Mouse (Mus musculus) cortical plate, adult 2 months (tissue): ENCODE results near the gene Usp54. TPM values are rescaled to one million over a fixed set of nuclear protein-coding genes. Genes with fewer than 3 reads are reported as not detected.
"Not testable (repeated sequence)": the region's sequence is repeated elsewhere in the genome, so short reads cannot be mapped to it uniquely, and the experiment has no call there.

ENCODE experiments used
- H3K27ac ChIP-seq: fragments of 200-500 bp; 2 replicates; pipeline ENCODE4 v1.5.1; 2012; ENCODE audit warnings: low read length, control low read depth, inconsistent platforms; ENCODE audit not compliant: insufficient read depth
- H3K4me1 ChIP-seq: fragments of 200-500 bp; 2 replicates; pipeline ENCODE4 v1.6.1; 2011; ENCODE audit warnings: low read length; ENCODE audit not compliant: control insufficient read depth, insufficient read depth
- H3K4me3 ChIP-seq: fragments of 200-500 bp; 2 replicates; pipeline ENCODE4 v1.5.1; 2011; ENCODE audit warnings: mild to moderate bottlenecking, low read length, control low read depth; ENCODE audit not compliant: insufficient read depth
- CTCF ChIP-seq: fragments of 200-500 bp; IDR thresholded peaks from 2 replicates; pipeline ENCODE4 v1.5.1; 2011; ENCODE audit warnings: mild to moderate bottlenecking, control low read depth, low read length; ENCODE audit not compliant: insufficient read depth; ENCODE audit errors: extremely low read depth
- POLR2A ChIP-seq: fragments of 200-500 bp; IDR thresholded peaks from 2 replicates; pipeline ENCODE4 v1.6.1; 2011; ENCODE audit warnings: mild to moderate bottlenecking, low read length, control low read depth; ENCODE audit not compliant: insufficient read depth; ENCODE audit errors: extremely low read depth
- polyA plus RNA-seq: library from polyadenylated mRNA; depleted of rRNA; stranded (reverse); fragments of >200 nt; gene quantifications from 2 replicates; pipeline ENCODE4 v1.2.3, GENCODE M21; 2012

Usp54 gene
- polyA plus RNA-seq, 1 experiment, result 47.8 TPM

DNA sequence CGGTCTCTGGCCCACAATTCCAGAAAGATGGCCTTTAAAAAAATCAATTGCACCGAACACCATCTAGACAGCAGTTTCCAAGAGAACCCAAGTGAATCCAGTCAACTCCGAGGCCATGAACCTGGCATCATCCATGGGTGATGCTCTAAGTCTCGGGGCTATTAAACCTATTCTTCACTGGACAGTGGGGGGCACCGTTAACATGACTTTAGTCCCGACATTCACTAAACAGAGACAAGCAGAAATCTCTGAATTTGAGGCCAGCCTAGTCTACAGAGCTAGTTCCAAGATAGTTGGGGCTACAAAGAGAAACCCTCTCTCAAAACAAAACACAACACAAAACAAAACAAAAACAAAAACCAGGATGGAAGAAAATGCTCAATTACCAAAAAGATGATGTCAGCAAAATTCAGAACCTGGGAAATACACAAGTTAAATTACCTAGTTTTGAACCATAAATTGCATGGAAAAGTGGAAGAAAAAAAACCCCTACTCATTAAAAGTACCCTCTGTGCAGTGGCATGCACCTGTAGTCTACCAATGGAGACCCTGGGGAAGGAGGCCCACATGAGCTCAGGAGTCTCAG, 61.9 kb downstream of the Usp54 start:
- H3K27ac ChIP-seq, result no peak overlapping the region
- TF ChIP-seq CTCF (no peak), POLR2A (no peak)

DNA sequence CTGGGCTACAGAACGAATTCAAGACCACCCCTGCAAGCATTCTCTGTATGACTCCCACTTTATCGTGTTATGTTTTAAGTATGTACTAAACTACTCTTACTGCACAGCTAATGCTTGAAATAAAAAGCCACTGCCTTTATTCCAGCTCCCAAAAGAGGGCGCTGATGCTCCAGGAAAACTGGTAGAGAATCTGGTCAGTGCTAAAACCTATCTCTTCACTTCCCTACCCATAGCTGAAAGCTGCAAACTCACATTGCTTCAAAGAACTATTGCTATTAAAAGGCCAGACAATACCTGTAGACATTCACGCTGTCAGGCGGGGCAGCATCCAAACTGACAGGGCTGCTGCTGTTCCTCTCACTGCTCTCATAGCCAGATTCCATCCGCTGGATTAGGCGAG, 64.7 kb downstream of the Usp54 start:
- TF ChIP-seq POLR2A (no peak), CTCF (peak; percentile 84)
- no peak overlapping the region for H3K4me3 ChIP-seq
- H3K4me1 ChIP-seq, result no peaks in the 10 kb centered on the region
- H3K27ac ChIP-seq, result no peak overlapping the region

More for the DNA sequence above, 61.9 kb downstream of the Usp54 start:
- Histone ChIP-seq H3K4me1 (no peaks in the 10 kb centered on the region), H3K4me3 (no peak overlapping the region)

DNA sequence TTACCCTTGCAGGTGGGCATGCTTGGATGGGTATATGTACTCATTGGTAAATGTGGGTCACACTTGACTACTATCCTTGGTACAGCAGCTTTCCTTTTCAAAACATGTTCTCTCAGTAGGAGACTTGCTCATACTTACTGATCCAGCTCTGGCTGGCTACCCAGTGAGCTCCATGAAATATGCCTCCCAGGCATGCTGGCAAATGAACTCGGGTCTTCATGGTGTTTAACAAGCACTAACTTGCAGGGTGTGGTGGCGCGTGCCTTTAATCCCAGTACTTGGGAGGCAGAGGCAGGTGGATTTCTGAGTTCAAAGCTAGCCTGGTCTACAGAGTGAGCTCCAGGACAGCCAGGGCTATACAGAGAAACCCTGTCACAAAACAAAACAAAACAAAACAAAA, 67.7 kb downstream of the Usp54 start:
- H3K27ac ChIP-seq, H3K4me1 ChIP-seq, H3K4me3 ChIP-seq: not testable (repeated sequence)

DNA sequence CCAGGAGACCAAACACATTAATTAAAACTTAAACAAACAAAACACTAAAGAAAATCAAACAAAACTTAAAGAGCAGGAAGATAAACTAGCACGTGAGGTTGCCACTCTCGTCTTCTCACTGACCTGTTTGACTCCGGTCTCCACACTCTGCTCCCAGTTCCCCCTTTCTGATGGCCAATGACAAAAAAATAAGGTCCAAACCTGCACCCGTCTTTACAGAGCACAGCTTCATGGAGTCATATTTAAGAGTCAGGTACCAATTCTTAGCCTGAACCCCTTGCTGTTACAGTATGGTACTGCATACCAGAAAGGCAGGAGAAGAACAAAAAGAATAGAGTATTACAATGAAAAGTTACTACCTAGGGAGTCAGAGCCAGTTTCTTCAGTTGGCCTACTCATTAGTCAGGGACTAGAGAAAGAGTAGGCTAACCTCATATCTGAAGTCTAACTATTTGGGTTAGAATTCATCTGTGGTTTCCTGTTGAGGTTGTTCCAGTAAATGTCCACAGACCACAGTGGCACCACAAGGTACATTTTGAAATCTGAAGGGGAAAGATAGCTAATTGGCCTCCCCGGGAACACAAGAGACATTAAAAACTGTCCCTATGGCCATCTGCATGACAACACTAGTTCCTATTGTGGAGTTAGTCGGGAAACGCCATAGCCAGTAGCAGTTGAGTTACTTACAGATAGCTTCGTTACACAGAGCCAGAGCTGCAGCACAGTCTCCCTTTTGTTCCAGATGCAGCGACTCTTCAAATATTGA, 75.4 kb downstream of the Usp54 start:
- H3K4me1 ChIP-seq, result no peaks in the 10 kb centered on the region
- TF ChIP-seq POLR2A, result no peak
- no peak for TF ChIP-seq CTCF
- no peak overlapping the region for H3K27ac ChIP-seq
- no peak overlapping the region for H3K4me3 ChIP-seq

DNA sequence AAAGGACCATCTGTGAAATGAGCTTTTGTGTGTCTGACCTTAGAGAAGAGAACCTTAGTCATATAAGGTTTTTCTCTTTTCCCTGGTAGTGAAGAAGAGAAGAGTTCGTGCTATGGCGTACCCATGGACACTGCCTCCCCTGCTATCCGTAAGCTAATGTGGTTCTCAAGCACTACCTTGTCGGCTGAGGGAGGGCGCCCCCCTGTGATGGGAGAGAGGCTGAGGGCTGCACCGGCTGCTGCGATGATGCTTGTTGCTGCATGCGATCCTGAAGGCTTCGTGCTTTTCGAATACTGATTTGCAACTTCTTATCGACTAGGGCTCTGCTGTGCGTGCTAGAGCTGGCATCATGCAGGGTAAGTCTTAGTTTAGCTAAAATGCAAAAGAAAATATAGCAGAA, 76.2 kb downstream of the Usp54 start:
- TF ChIP-seq CTCF (0 out of 2 replicates have a peak, but pooled peaks have one; percentile 11), POLR2A (no peak)
- no peak overlapping the region for H3K4me3 ChIP-seq
- no peak overlapping the region for H3K27ac ChIP-seq
- no peaks in the 10 kb centered on the region for H3K4me1 ChIP-seq

DNA sequence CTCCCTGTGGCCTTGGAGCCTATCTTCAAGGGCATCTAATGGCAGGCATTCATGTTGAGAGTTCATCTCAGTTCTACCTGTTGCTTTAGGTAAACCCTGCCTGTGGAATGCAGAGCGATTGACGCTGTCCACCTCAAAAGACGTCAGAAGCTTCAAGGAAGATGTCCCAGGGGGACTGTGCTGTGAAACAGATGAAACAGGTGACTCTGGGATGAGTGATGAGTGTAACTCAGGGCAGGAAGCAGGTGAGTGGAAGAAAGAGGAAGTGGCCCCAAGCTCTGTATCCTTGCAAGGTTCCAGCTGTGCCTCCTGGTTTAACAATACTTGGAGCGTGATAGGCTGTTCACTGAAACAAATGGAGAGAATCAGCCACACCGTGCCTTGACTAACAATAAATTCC, 79.0 kb downstream of the Usp54 start:
- H3K27ac ChIP-seq, result no peak overlapping the region
- no peaks in the 10 kb centered on the region for H3K4me1 ChIP-seq
- no peak overlapping the region for H3K4me3 ChIP-seq
- no peak for TF ChIP-seq CTCF
- TF ChIP-seq POLR2A, result no peak

DNA sequence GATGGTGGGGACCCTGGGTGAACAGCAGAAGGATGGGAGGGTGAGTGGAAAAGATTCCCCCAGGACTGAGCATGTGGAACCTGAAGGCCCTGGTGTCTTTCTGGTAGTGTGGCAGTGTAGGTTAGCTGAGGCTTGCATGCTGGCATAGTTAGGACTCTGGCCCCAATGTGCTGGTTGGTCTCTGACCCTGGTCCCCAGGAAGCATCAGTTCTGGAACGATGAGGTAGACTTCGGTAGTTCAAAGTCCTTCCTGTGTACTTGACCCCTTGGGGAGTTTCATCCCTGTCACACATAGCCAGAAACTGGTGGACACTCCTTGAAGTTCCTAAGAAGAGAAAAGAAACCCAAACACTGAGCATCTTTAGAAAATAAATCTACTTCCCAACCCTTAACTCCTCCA, 90.7 kb downstream of the Usp54 start:
- TF ChIP-seq POLR2A (no peak), CTCF (no peak)
- H3K27ac ChIP-seq, result no peak overlapping the region
- H3K4me1 ChIP-seq, result no peaks in the 10 kb centered on the region; the same call in 1 of the 2 replicates
- no peak overlapping the region for H3K4me3 ChIP-seq

DNA sequence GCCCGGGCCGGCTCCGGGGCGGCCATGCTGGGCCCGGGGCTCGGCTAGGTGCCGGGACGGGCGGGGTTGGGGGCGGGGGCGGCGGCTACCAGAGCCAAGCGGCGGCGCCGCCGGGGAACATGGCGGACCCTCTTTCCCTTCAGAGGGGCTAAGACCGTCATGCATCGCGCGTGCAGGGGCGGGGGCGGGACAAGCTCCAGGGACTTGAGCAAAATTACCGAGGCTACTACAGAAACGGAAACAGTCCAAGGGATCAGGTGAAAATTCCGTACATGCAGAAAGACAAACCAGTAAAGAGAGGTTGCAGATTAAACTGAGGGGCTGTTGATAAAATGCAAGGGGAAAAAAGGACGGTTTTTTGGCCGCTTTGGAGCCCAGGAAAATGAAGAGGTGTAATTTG, 94.4 kb downstream of the Usp54 start, which contains the start of gene Ppp3cb:
Ppp3cb (minus strand) TSS at position 159 of the 400 bp plus-strand sequence.
- Histone ChIP-seq H3K4me1 (no peaks in the 10 kb centered on the region; the same call in 1 of the 2 replicates), H3K4me3 (peak within 1 kb of the TSS; percentile 92), H3K27ac (peak within 1 kb of the TSS; percentile 95)
- TF ChIP-seq CTCF, result no peak
- TF ChIP-seq POLR2A, result peak; percentile 45; the same call in 1 of the 2 replicates

DNA sequence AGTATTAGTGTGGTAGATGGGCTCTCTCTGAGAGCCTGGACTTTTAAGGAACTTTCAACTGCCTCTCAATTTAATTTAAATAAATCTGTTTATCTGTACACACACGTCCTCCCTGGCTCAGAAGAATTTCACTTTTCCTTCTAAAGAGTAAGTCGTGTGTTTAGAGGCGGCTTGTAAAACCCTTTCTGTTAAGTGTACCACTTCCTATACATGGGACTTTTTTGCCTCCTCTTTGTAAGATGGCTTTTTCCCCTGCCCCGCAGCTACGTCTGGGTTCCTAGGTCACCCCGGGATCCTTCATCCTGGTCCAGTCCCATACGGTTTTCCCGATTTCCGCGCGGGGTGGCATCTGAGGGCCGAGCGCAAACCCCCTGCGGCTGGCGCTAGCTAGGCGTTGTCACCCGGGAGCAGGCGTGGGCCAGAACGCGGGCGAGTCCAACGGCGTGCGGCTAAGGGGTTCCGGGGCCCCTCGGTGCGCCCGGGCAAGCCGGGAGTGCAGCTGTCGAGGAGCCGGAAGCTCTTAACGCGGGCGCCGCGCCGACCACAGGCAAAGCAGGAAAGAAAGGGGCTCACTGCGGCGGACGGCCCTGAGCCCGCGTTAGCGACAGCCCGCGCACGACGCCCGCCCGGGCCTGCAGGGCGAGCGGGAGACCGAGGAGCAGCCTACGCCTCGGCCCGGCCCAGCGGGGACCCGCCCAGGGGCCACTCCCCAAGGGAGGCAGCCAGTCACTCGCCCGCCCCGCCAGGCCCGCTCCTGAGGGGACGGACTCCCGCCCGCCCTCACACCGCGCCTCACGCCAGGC, 95.1 kb downstream of the Usp54 start:
- Histone ChIP-seq H3K27ac (peak overlapping the region; percentile 95), H3K4me3 (peak overlapping the region; percentile 92), H3K4me1 (no peaks in the 10 kb centered on the region; the same call in 1 of the 2 replicates)
- TF ChIP-seq POLR2A, result no peak
- no peak for TF ChIP-seq CTCF
